In the genomic region with DNA sequence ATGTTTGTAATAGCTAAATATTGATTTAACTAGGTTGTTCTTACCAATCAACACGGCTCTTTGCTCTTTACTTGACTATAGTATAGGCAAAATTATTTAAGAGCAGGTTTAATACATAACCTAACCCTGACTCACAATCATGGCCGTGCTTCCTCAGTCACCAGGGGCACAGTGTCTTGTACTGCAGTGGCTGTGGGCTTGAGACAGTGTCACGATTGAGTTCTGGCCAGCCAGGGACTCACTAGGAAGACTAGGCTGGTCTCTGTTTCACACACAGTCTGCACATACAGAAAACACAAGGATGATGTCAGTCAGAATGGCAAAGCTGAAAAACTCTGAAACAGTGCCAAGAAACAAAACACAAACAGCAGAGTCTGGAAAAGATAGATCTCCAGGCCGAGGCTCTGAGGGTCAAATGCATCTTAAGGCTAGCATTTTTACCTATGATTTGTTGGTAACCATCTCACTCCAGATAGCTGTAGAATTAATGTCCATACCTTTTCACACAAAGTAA, we compare ENCODE assay signal across 26 mouse cellular contexts. TPM values are rescaled to one million over a fixed set of nuclear protein-coding genes. Genes with fewer than 3 reads are reported as not detected.
DNase-seq lines count a peak whose midpoint lies in the region; ATAC-seq and TF ChIP-seq lines count a peak whose summit lies in the region.
"Had no signal": no experiment of that assay in that cellular context is flagged by ENCODE, and none has a peak within 500 bp of the region (broad histone marks: within the 10 kb centered on the region; RNA-seq: fewer than 3 reads in every experiment).

No protein-coding gene starts in this region.

- H3K4me1 ChIP-seq in heart, embryonic 12.5 days (replicated peaks), result peaks cover 15% of the 10 kb centered on the region
- H3K4me1 ChIP-seq in hindbrain, postnatal 0 days (ENCODE audit: insufficient read depth, low read length), result no peaks in the 10 kb centered on the region
- no peaks in the 10 kb centered on the region for H3K4me1 ChIP-seq in hindbrain, embryonic 10.5 days (replicated peaks)
- H3K4me1 ChIP-seq: hindbrain, embryonic 13.5 days; intestine, embryonic 15.5 days; neural tube, embryonic 13.5 days had no signal

- no peak overlapping the region for H3K4me3 ChIP-seq in heart, embryonic 12.5 days
- no peak overlapping the region for H3K4me3 ChIP-seq in hindbrain, postnatal 0 days (ENCODE audit: low read length)
- H3K4me3 ChIP-seq in hindbrain, embryonic 10.5 days, result no peak overlapping the region
- H3K4me3 ChIP-seq: forebrain, embryonic 13.5 days; hindbrain, embryonic 13.5 days; intestine, embryonic 15.5 days; left cerebral cortex, adult 2 months; neural tube, embryonic 13.5 days had no signal

- H3K27me3 ChIP-seq in heart, embryonic 12.5 days (replicated peaks), result no peaks in the 10 kb centered on the region
- H3K27me3 ChIP-seq in hindbrain, postnatal 0 days (ENCODE audit: insufficient read depth, low read length), result no peaks in the 10 kb centered on the region
- no peaks in the 10 kb centered on the region for H3K27me3 ChIP-seq in hindbrain, embryonic 10.5 days (ENCODE audit: insufficient read depth, poor library complexity, severe bottlenecking)
- H3K27me3 ChIP-seq: CH12.LX; forebrain, embryonic 13.5 days; hindbrain, embryonic 13.5 days; intestine, embryonic 15.5 days; neural tube, embryonic 13.5 days had no signal

- intact Hi-C loops in heart, postnatal 10 days (cut with DNase I), result no loop called here

- ATAC-seq in heart, embryonic 12.5 days (ENCODE audit: insufficient number of reproducible peaks, low FRiP score), result no peak; the same call in 1 of the 2 replicates
- ATAC-seq in hindbrain, postnatal 0 days, result no peak
- ATAC-seq: forebrain, embryonic 13.5 days; intestine, embryonic 15.5 days had no signal

- peaks cover 5% of the 10 kb centered on the region for H3K9me3 ChIP-seq in heart, embryonic 12.5 days (replicated peaks)
- H3K9me3 ChIP-seq in hindbrain, postnatal 0 days (ENCODE audit: low read length), result no peaks in the 10 kb centered on the region
- H3K9me3 ChIP-seq in hindbrain, embryonic 10.5 days, result peaks cover 4% of the 10 kb centered on the region; the same call in 1 of the 2 replicates
- H3K9me3 ChIP-seq: forebrain, embryonic 13.5 days; hindbrain, embryonic 13.5 days; intestine, embryonic 15.5 days; neural tube, embryonic 13.5 days had no signal

- H3K4me2 ChIP-seq in heart, embryonic 12.5 days, result 0 out of 2 replicates have a peak overlapping the region, but pooled peaks have one; percentile 25
- no peak overlapping the region for H3K4me2 ChIP-seq in hindbrain, postnatal 0 days (ENCODE audit: low read depth, low read length)
- H3K4me2 ChIP-seq: forebrain, embryonic 13.5 days; hindbrain, embryonic 13.5 days; intestine, embryonic 15.5 days; midbrain, embryonic 11.5 days; neural tube, embryonic 13.5 days had no signal

- DNase-seq in cerebellum, postnatal 10 days, result peak; percentile 7 to 9
- no peak for DNase-seq in cerebellum, adult 11 months
- DNase-seq in heart, postnatal 10 days, result no peak
- DNase-seq in hindbrain, postnatal 0 days (ENCODE audit: low spot score), result peak; percentile 17
- DNase-seq in hindbrain, embryonic 10.5 days (ENCODE audit: low spot score), result no peak
- peak; percentile 28 for DNase-seq in adipocyte (ENCODE audit: low spot score)
- no peak for DNase-seq in layer of hippocampus, adult 18-20 months (ENCODE audit: low spot score in 2 of 2)
- DNase-seq: adrenal gland, postnatal 25 days; cerebellum, postnatal 14 days; kidney, adult 9 months; kidney, postnatal 36 days; layer of hippocampus, adult 9-11 months; left cerebral cortex, postnatal 4 days; liver; right cerebral cortex, adult 18-20 months; thymus, postnatal 14 days had no signal

- H3K9ac ChIP-seq in heart, embryonic 12.5 days, result no peak overlapping the region
- no peak overlapping the region for H3K9ac ChIP-seq in hindbrain, postnatal 0 days (replicated peaks; ENCODE audit: low read length)
- H3K9ac ChIP-seq: forebrain, embryonic 13.5 days; hindbrain, embryonic 13.5 days; intestine, embryonic 15.5 days; neural tube, embryonic 13.5 days had no signal

- WGBS in heart, embryonic 12.5 days, result 44% methylated on average over 4 of the region's 4 CpGs
- 60% methylated on average over 4 of the region's 4 CpGs for WGBS in hindbrain, postnatal 0 days
- 91% methylated on average over 4 of the region's 4 CpGs for WGBS in hindbrain, embryonic 10.5 days

- TF ChIP-seq CTCF in hindbrain, postnatal 0 days (IDR thresholded peaks at IDR 0.05; ENCODE audit: low read depth), result no peak

- H3K36me3 ChIP-seq in heart, embryonic 12.5 days, result peaks cover 13% of the 10 kb centered on the region
- no peaks in the 10 kb centered on the region; the same call in 1 of the 2 replicates for H3K36me3 ChIP-seq in hindbrain, postnatal 0 days (ENCODE audit: insufficient read depth, low read length)
- H3K36me3 ChIP-seq in hindbrain, embryonic 10.5 days, result peaks cover 18% of the 10 kb centered on the region
- H3K36me3 ChIP-seq: hindbrain, embryonic 13.5 days had no signal

- H3K27ac ChIP-seq in heart, embryonic 12.5 days (ENCODE audit: poor library complexity, severe bottlenecking), result peak overlapping the region; percentile 80
- H3K27ac ChIP-seq in hindbrain, postnatal 0 days, result no peak overlapping the region
- no peak overlapping the region for H3K27ac ChIP-seq in hindbrain, embryonic 10.5 days
- H3K27ac ChIP-seq: forebrain, embryonic 13.5 days; hindbrain, embryonic 13.5 days; intestine, embryonic 15.5 days; left cerebral cortex, adult 2 months; macrophage; neural tube, embryonic 13.5 days; stomach, postnatal 0 days had no signal

RNA-seq across cellular contexts. Expression of gene Frg2f1, which starts 27.1 kb away (rescaled TPM):
- polyA plus RNA-seq in heart, embryonic 12.5 days (2016; fragmentation: Nextera tagmentation; extraction: Ambion mirVana), result 4.5 and 5.1 TPM in 2 replicates
- total RNA-seq in heart, postnatal 10 days (2021), result 1 to 10 TPM; 4.8 to 7.9 TPM
- 13.5 and 24.3 TPM in 2 replicates for total RNA-seq in hindbrain, postnatal 0 days (2014; rRNA removed)
- polyA plus RNA-seq in hindbrain, postnatal 0 days (2015; fragmentation: Nextera tagmentation; extraction: Ambion mirVana), result 11.2 and 11.8 TPM in 2 replicates
- 1.9 and 2.1 TPM in 2 replicates for polyA plus RNA-seq in hindbrain, embryonic 10.5 days (2016; fragmentation: Nextera tagmentation; extraction: Ambion mirVana)
- total RNA-seq in layer of hippocampus, adult 18-20 months (2021), result 10 to 100 TPM; 24.7 to 29.7 TPM

RNA-seq across cellular contexts. Expression of gene Foxj3, which starts 29.6 kb away (rescaled TPM):
- 28.4 and 29.9 TPM in 2 replicates for polyA plus RNA-seq in heart, embryonic 12.5 days (2016; fragmentation: Nextera tagmentation; extraction: Ambion mirVana)
- 10 to 100 TPM; 41.6 to 44.0 TPM for total RNA-seq in heart, postnatal 10 days (2021)
- 32.4 and 32.7 TPM in 2 replicates for total RNA-seq in hindbrain, postnatal 0 days (2014; rRNA removed)
- 17.8 and 19.1 TPM in 2 replicates for polyA plus RNA-seq in hindbrain, postnatal 0 days (2015; fragmentation: Nextera tagmentation; extraction: Ambion mirVana)
- polyA plus RNA-seq in hindbrain, embryonic 10.5 days (2016; fragmentation: Nextera tagmentation; extraction: Ambion mirVana), result 17.7 and 19.5 TPM in 2 replicates
- total RNA-seq in layer of hippocampus, adult 18-20 months (2021), result 10 to 100 TPM; 81.4 to 83.1 TPM

Comparison
In these comparisons a context has a peak if more than half of its experiments do, and no peak if none do; other contexts are left out.
1. DNase-seq: peak in cerebellum, postnatal 10 days (2 of 2), hindbrain, postnatal 0 days (single experiment) and adipocyte (single experiment); none in cerebellum, adult 11 months (single experiment), heart, postnatal 10 days (0 of 2), hindbrain, embryonic 10.5 days (single experiment) and layer of hippocampus, adult 18-20 months (0 of 2).